28 mouse cellular contexts compared by ENCODE assay signal in the genomic region with DNA sequence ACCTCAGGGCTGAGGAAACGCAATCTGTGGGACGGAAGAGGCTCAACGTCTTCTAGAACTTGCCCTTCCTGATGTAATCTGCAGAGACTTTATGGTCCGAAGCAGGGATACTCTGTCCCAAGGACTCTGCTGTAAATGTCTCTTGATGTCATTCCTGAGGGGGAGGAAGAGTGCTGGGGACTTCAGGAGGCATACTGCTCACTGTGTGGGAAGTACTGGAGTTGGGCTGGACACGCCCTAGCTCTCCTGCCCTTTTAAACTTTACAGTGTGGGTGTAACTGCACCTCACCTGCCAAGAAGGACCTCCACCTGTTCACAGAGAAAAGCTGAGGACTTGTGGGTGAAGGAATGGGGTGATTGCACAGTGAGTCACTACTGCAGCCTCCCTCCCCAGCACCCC. TPM values are rescaled to one million over a fixed set of nuclear protein-coding genes. Genes with fewer than 3 reads are reported as not detected.
DNase-seq lines count a peak whose midpoint lies in the region; ATAC-seq and TF ChIP-seq lines count a peak whose summit lies in the region.
"Had no signal": no experiment of that assay in that cellular context is flagged by ENCODE, and none has a peak within 500 bp of the region (broad histone marks: within the 10 kb centered on the region; RNA-seq: fewer than 3 reads in every experiment).

No protein-coding gene starts in this region.

- 63% methylated on average over 5 of the region's 5 CpGs for WGBS in kidney, postnatal 0 days
- 78% methylated on average over 5 of the region's 5 CpGs for WGBS in intestine, embryonic 14.5 days
- 70% methylated on average over 5 of the region's 5 CpGs for WGBS in intestine, embryonic 16.5 days
- WGBS in stomach, embryonic 15.5 days: 81% methylated on average over 5 of the region's 5 CpGs

- DNase-seq in kidney, postnatal 0 days (ENCODE audit: low spot score): peak; percentile 67
- DNase-seq in kidney, postnatal 36 days: no peak
- DNase-seq in intestine, embryonic 14.5 days (ENCODE audit: low spot score): no peak
- DNase-seq in heart, adult 9 months (ENCODE audit: low spot score in 2 of 2): no peak
- DNase-seq: adrenal gland, postnatal 14 days; cerebellum, adult 11-12 months; cerebellum, postnatal 10 days; gastrocnemius, postnatal 10 days; heart, postnatal 14 days; kidney, adult 8-10 months; layer of hippocampus, adult 9-11 months; liver, embryonic 13.5 days; lung, embryonic 14.5 days; thymus, postnatal 4 days had no signal

- H3K36me3 ChIP-seq in kidney, postnatal 0 days (ENCODE audit: insufficient read depth, low read length): peaks cover 30% of the 10 kb centered on the region
- H3K36me3 ChIP-seq in intestine, embryonic 14.5 days (ENCODE audit: control insufficient read depth, insufficient read depth, low read length): peaks cover 67% of the 10 kb centered on the region
- H3K36me3 ChIP-seq in intestine, embryonic 16.5 days (ENCODE audit: control insufficient read depth, insufficient read depth, low read length): peaks cover 3% of the 10 kb centered on the region
- peaks cover 25% of the 10 kb centered on the region for H3K36me3 ChIP-seq in stomach, embryonic 15.5 days

- no peaks in the 10 kb centered on the region for H3K4me1 ChIP-seq in kidney, postnatal 0 days (replicated peaks; ENCODE audit: insufficient read depth, low read length)
- no peaks in the 10 kb centered on the region for H3K4me1 ChIP-seq in intestine, embryonic 14.5 days (replicated peaks; ENCODE audit: control insufficient read depth, insufficient read depth, low read length)
- H3K4me1 ChIP-seq in intestine, embryonic 16.5 days (ENCODE audit: control insufficient read depth, insufficient read depth, low read length): 0 out of 2 replicates have a peak, but pooled peaks cover 3% of the 10 kb centered on the region
- H3K4me1 ChIP-seq in stomach, embryonic 15.5 days: no peaks in the 10 kb centered on the region
- H3K4me1 ChIP-seq: embryonic facial prominence, embryonic 13.5 days; forebrain, embryonic 10.5 days; hindbrain, embryonic 10.5 days; limb, embryonic 10.5 days; limb, embryonic 15.5 days; liver, embryonic 13.5 days; midbrain, embryonic 13.5 days had no signal

- no peak overlapping the region for H3K9ac ChIP-seq in kidney, postnatal 0 days (ENCODE audit: low read depth, low read length)
- no peak overlapping the region for H3K9ac ChIP-seq in intestine, embryonic 14.5 days (ENCODE audit: low read length)
- no peak overlapping the region for H3K9ac ChIP-seq in intestine, embryonic 16.5 days (ENCODE audit: low read depth, low read length)
- H3K9ac ChIP-seq in stomach, embryonic 15.5 days: no peak overlapping the region
- H3K9ac ChIP-seq: embryonic facial prominence, embryonic 13.5 days; limb, embryonic 15.5 days; liver, embryonic 13.5 days; lung, embryonic 14.5 days; midbrain, embryonic 13.5 days; neural tube, embryonic 13.5 days had no signal

- no peak overlapping the region for H3K27ac ChIP-seq in kidney, postnatal 0 days
- no peak overlapping the region for H3K27ac ChIP-seq in intestine, embryonic 14.5 days (ENCODE audit: low read depth)
- peak overlapping the region; percentile 67 for H3K27ac ChIP-seq in intestine, embryonic 16.5 days (ENCODE audit: low read length)
- peak overlapping the region; percentile 69 for H3K27ac ChIP-seq in stomach, embryonic 15.5 days
- H3K27ac ChIP-seq: embryonic facial prominence, embryonic 13.5 days; forebrain, embryonic 10.5 days; hindbrain, embryonic 10.5 days; limb, embryonic 10.5 days; limb, embryonic 15.5 days; liver, embryonic 13.5 days; macrophage; midbrain, embryonic 13.5 days; neural tube, embryonic 13.5 days had no signal

- no peaks in the 10 kb centered on the region for H3K9me3 ChIP-seq in kidney, postnatal 0 days (replicated peaks; ENCODE audit: low read length)
- H3K9me3 ChIP-seq in intestine, embryonic 14.5 days (ENCODE audit: control insufficient read depth, low read length): no peaks in the 10 kb centered on the region
- no peaks in the 10 kb centered on the region for H3K9me3 ChIP-seq in intestine, embryonic 16.5 days (ENCODE audit: control insufficient read depth, low read length)
- no peaks in the 10 kb centered on the region for H3K9me3 ChIP-seq in stomach, embryonic 15.5 days
- H3K9me3 ChIP-seq: embryonic facial prominence, embryonic 13.5 days; forebrain, embryonic 10.5 days; hindbrain, embryonic 10.5 days; limb, embryonic 10.5 days; limb, embryonic 15.5 days; liver, embryonic 13.5 days; midbrain, embryonic 13.5 days; neural tube, embryonic 13.5 days had no signal

- no peaks in the 10 kb centered on the region for H3K27me3 ChIP-seq in kidney, postnatal 0 days (ENCODE audit: insufficient read depth, low read length)
- no peaks in the 10 kb centered on the region for H3K27me3 ChIP-seq in intestine, embryonic 14.5 days (replicated peaks; ENCODE audit: control insufficient read depth, insufficient read depth, low read length)
- H3K27me3 ChIP-seq in intestine, embryonic 16.5 days (replicated peaks; ENCODE audit: control insufficient read depth, insufficient read depth, low read length): no peaks in the 10 kb centered on the region
- H3K27me3 ChIP-seq in stomach, embryonic 15.5 days (replicated peaks): no peaks in the 10 kb centered on the region
- H3K27me3 ChIP-seq: embryonic facial prominence, embryonic 13.5 days; limb, embryonic 15.5 days; liver, embryonic 13.5 days; midbrain, embryonic 13.5 days; neural tube, embryonic 13.5 days had no signal

- no peak for TF ChIP-seq CTCF in kidney, postnatal 0 days (IDR thresholded peaks at IDR 0.05; ENCODE audit: low read depth)

- no peak overlapping the region for H3K4me3 ChIP-seq in kidney, postnatal 0 days (replicated peaks; ENCODE audit: low read depth, low read length)
- H3K4me3 ChIP-seq in intestine, embryonic 14.5 days (ENCODE audit: low read depth, low read length): no peak overlapping the region
- no peak overlapping the region for H3K4me3 ChIP-seq in intestine, embryonic 16.5 days (ENCODE audit: low read length)
- no peak overlapping the region for H3K4me3 ChIP-seq in stomach, embryonic 15.5 days (replicated peaks)
- H3K4me3 ChIP-seq: embryonic facial prominence, embryonic 13.5 days; forebrain, embryonic 10.5 days; hindbrain, embryonic 10.5 days; limb, embryonic 10.5 days; limb, embryonic 15.5 days; liver, embryonic 13.5 days; midbrain, embryonic 13.5 days; neural tube, embryonic 13.5 days had no signal

- peak; percentile 82 for ATAC-seq in kidney, postnatal 0 days (replicated peaks; ENCODE audit: low FRiP score, low read depth)
- peak; percentile 75; the same call in 1 of the 2 replicates for ATAC-seq in intestine, embryonic 14.5 days (replicated peaks; ENCODE audit: low FRiP score, low TSS enrichment, low read depth)
- peak; percentile 94 for ATAC-seq in intestine, embryonic 16.5 days
- ATAC-seq in stomach, embryonic 15.5 days (ENCODE audit: insufficient read depth, low FRiP score, low read depth): peak; percentile 79
- ATAC-seq in inflammation-experienced regulatory T-cells, adult 6 months: no peak
- ATAC-seq: CD4-positive, CD25-positive, alpha-beta regulatory T cell, adult 4 months; forebrain, embryonic 16.5 days; hindbrain, embryonic 16.5 days; midbrain, embryonic 13.5 days had no signal

- no peak overlapping the region for H3K4me2 ChIP-seq in kidney, postnatal 0 days (ENCODE audit: low read length)
- no peak overlapping the region for H3K4me2 ChIP-seq in intestine, embryonic 14.5 days (ENCODE audit: low read length)
- H3K4me2 ChIP-seq in intestine, embryonic 16.5 days (ENCODE audit: low read depth, low read length): no peak overlapping the region
- H3K4me2 ChIP-seq in stomach, embryonic 15.5 days: no peak overlapping the region
- H3K4me2 ChIP-seq: embryonic facial prominence, embryonic 13.5 days; limb, embryonic 15.5 days; liver, embryonic 13.5 days; lung, embryonic 14.5 days; midbrain, embryonic 13.5 days; neural tube, embryonic 13.5 days had no signal

RNA-seq across cellular contexts. Expression of a gene that starts 12.8 kb away (rescaled TPM):
- 5.3 and 6.6 TPM in 2 replicates for polyA plus RNA-seq in kidney, postnatal 0 days (2015; fragmentation: Nextera tagmentation; extraction: Ambion mirVana)
- 3.8 and 4.9 TPM in 2 replicates for polyA plus RNA-seq in intestine, embryonic 14.5 days (2014; fragmentation: Nextera tagmentation; extraction: Ambion mirVana)
- polyA plus RNA-seq in intestine, embryonic 16.5 days (2015; fragmentation: Nextera tagmentation; extraction: Ambion mirVana): 6.9 TPM in 2 replicates
- polyA plus RNA-seq in stomach, embryonic 15.5 days (2015; fragmentation: Nextera tagmentation; extraction: Ambion mirVana): 8.3 and 9.6 TPM in 2 replicates
- 10 to 100 TPM in 1 of 3 experiments, 1 to 10 TPM in 2; 3.4 to 14.4 (median 6.0) TPM for polyA plus RNA-seq in inflammation-experienced regulatory T-cells, adult 6 months (2017; shearing (Covaris generic))

RNA-seq across cellular contexts. Expression of a gene that starts 13.4 kb away (rescaled TPM):
- polyA plus RNA-seq in kidney, postnatal 0 days (2015; fragmentation: Nextera tagmentation; extraction: Ambion mirVana): 67.3 and 72.7 TPM in 2 replicates
- polyA plus RNA-seq in intestine, embryonic 14.5 days (2014; fragmentation: Nextera tagmentation; extraction: Ambion mirVana): 93.0 and 94.1 TPM in 2 replicates
- polyA plus RNA-seq in intestine, embryonic 16.5 days (2015; fragmentation: Nextera tagmentation; extraction: Ambion mirVana): 79.9 and 82.8 TPM in 2 replicates
- 91.1 and 96.6 TPM in 2 replicates for polyA plus RNA-seq in stomach, embryonic 15.5 days (2015; fragmentation: Nextera tagmentation; extraction: Ambion mirVana)
- polyA plus RNA-seq in inflammation-experienced regulatory T-cells, adult 6 months (2017; shearing (Covaris generic)): 10 to 100 TPM; 47.8 to 53.4 (median 48.0) TPM

RNA-seq across cellular contexts. Expression of a gene that starts 44.8 kb away (rescaled TPM):
- 7.1 and 7.6 TPM in 2 replicates for polyA plus RNA-seq in kidney, postnatal 0 days (2015; fragmentation: Nextera tagmentation; extraction: Ambion mirVana)
- 11.0 and 12.4 TPM in 2 replicates for polyA plus RNA-seq in intestine, embryonic 14.5 days (2014; fragmentation: Nextera tagmentation; extraction: Ambion mirVana)
- polyA plus RNA-seq in intestine, embryonic 16.5 days (2015; fragmentation: Nextera tagmentation; extraction: Ambion mirVana): 9.1 and 9.2 TPM in 2 replicates
- 8.9 and 9.8 TPM in 2 replicates for polyA plus RNA-seq in stomach, embryonic 15.5 days (2015; fragmentation: Nextera tagmentation; extraction: Ambion mirVana)
- 1 to 10 TPM in 1 of 3 experiments, under 1 TPM in 2; 0.83 to 1.0 (median 0.99) TPM for polyA plus RNA-seq in inflammation-experienced regulatory T-cells, adult 6 months (2017; shearing (Covaris generic))

RNA-seq across cellular contexts. Expression of a gene that starts 44.9 kb away (rescaled TPM):
- 6.4 and 6.6 TPM in 2 replicates for polyA plus RNA-seq in kidney, postnatal 0 days (2015; fragmentation: Nextera tagmentation; extraction: Ambion mirVana)
- polyA plus RNA-seq in intestine, embryonic 14.5 days (2014; fragmentation: Nextera tagmentation; extraction: Ambion mirVana): 6.0 and 7.1 TPM in 2 replicates
- polyA plus RNA-seq in intestine, embryonic 16.5 days (2015; fragmentation: Nextera tagmentation; extraction: Ambion mirVana): 4.6 and 5.8 TPM in 2 replicates
- 7.2 and 8.3 TPM in 2 replicates for polyA plus RNA-seq in stomach, embryonic 15.5 days (2015; fragmentation: Nextera tagmentation; extraction: Ambion mirVana)
- polyA plus RNA-seq in inflammation-experienced regulatory T-cells, adult 6 months (2017; shearing (Covaris generic)): 1 to 10 TPM; 1.4 to 4.3 (median 3.5) TPM

Comparison
In these comparisons a context has a peak if more than half of its experiments do, and no peak if none do; other contexts are left out.
1. H3K27ac ChIP-seq: peak in intestine, embryonic 16.5 days (single experiment) and stomach, embryonic 15.5 days (single experiment); none in kidney, postnatal 0 days (single experiment) and intestine, embryonic 14.5 days (single experiment).